Mouse (Mus musculus): ENCODE measurements at regions not wholly inside any gene's neighbourhood (a gene's known extent, or its start where the extent isn't known, plus 50 kb on each side); places are given as distances from the start of the nearest gene placed in this dataset.

GRCm38 (mm10) chr12:9855503-9856024 lies 285.6 kb downstream of the Osr1 start:
- no peak for TF ChIP-seq CTCF (IDR thresholded peaks at IDR 0.05)
- intact Hi-C loops (cut with DNase I) = loop anchor here (5.0 kb wide), 1 partner anchor 312 kb away; no protein-coding TSS in a partner anchor
- no peak for DNase-seq (ENCODE audit: extremely low spot score in 1 of 2, low spot score in 2 of 2)
- Histone ChIP-seq H3K4me3 (no peak overlapping the region), H3K27ac (no peak overlapping the region)

GRCm38 (mm10) chr12:9856128-9856621 lies 286.3 kb downstream of the Osr1 start:
- Histone ChIP-seq H3K4me3 (no peak overlapping the region), H3K27ac (no peak overlapping the region)
- intact Hi-C loops (cut with DNase I) = loop anchor here (5.0 kb wide), 1 partner anchor 311 kb away; no protein-coding TSS in a partner anchor
- TF ChIP-seq CTCF (IDR thresholded peaks at IDR 0.05) = no peak
- DNase-seq (ENCODE audit: extremely low spot score in 1 of 2, low spot score in 2 of 2) = no peak

- DNase-seq (ENCODE audit: extremely low spot score in 1 of 2, low spot score in 2 of 2) = peak; percentile 16 to 69
- Histone ChIP-seq H3K4me3 (no peak overlapping the region), H3K27ac (no peak overlapping the region)
- no peak for TF ChIP-seq CTCF (IDR thresholded peaks at IDR 0.05)
- intact Hi-C loops (cut with DNase I) = loop anchor here (1.0 to 5.0 kb wide), 2 partner anchors 15 to 309 kb away; no protein-coding TSS in a partner anchor
Measured at GRCm38 (mm10) chr12:9857990-9858389, 288.1 kb downstream of the Osr1 start.

GRCm38 (mm10) chr12:9862301-9862700 lies 292.4 kb downstream of the Osr1 start:
- intact Hi-C loops (cut with DNase I) = no loop called here

GRCm38 (mm10) chr12:9872236-9872635 lies 302.3 kb downstream of the Osr1 start:
- DNase-seq (ENCODE audit: extremely low spot score in 1 of 2, low spot score in 2 of 2) = no peak
- H3K4me3 ChIP-seq = no peak overlapping the region
- TF ChIP-seq CTCF (IDR thresholded peaks at IDR 0.05) = no peak
- intact Hi-C loops (cut with DNase I) = no loop called here
- H3K27ac ChIP-seq = no peak overlapping the region

More at GRCm38 (mm10) chr12:9862301-9862700, 292.4 kb downstream of the Osr1 start:
- TF ChIP-seq CTCF (IDR thresholded peaks at IDR 0.05) = no peak
- H3K27ac ChIP-seq = no peak overlapping the region
- H3K4me3 ChIP-seq = no peak overlapping the region
- no peak for DNase-seq (ENCODE audit: extremely low spot score in 1 of 2, low spot score in 2 of 2)

GRCm38 (mm10) chr12:9873214-9873613 lies 303.3 kb downstream of the Osr1 start:
- intact Hi-C loops (cut with DNase I) = loop anchor here (1.0 kb wide), 1 partner anchor 15 kb away; no protein-coding TSS in a partner anchor
- H3K4me3 ChIP-seq = no peak overlapping the region
- H3K27ac ChIP-seq = no peak overlapping the region
- no peak for DNase-seq (ENCODE audit: extremely low spot score in 1 of 2, low spot score in 2 of 2)
- no peak for TF ChIP-seq CTCF (IDR thresholded peaks at IDR 0.05)

GRCm38 (mm10) chr12:9874823-9875222 lies 304.9 kb downstream of the Osr1 start:
- intact Hi-C loops (cut with DNase I) = no loop called here
- TF ChIP-seq CTCF (IDR thresholded peaks at IDR 0.05) = no peak

GRCm38 (mm10) chr12:9881953-9882623 lies 312.2 kb downstream of the Osr1 start:
- Histone ChIP-seq H3K27ac (no peak overlapping the region), H3K4me3 (no peak overlapping the region)
- DNase-seq (ENCODE audit: extremely low spot score in 1 of 2, low spot score in 2 of 2) = no peak
- no peak for TF ChIP-seq CTCF (IDR thresholded peaks at IDR 0.05)
- intact Hi-C loops (cut with DNase I) = no loop called here

More at GRCm38 (mm10) chr12:9874823-9875222, 304.9 kb downstream of the Osr1 start:
- Histone ChIP-seq H3K27ac (no peak overlapping the region), H3K4me3 (no peak overlapping the region)
- no peak for DNase-seq (ENCODE audit: extremely low spot score in 1 of 2, low spot score in 2 of 2)

- Histone ChIP-seq H3K27ac (no peak overlapping the region), H3K4me3 (no peak overlapping the region)
- no peak for DNase-seq (ENCODE audit: extremely low spot score in 1 of 2, low spot score in 2 of 2)
- no peak for TF ChIP-seq CTCF (IDR thresholded peaks at IDR 0.05)
- intact Hi-C loops (cut with DNase I) = no loop called here
Measured at GRCm38 (mm10) chr12:9883037-9883730, 313.3 kb downstream of the Osr1 start.

- no peak overlapping the region for H3K4me3 ChIP-seq
- DNase-seq (ENCODE audit: extremely low spot score in 1 of 2, low spot score in 2 of 2) = no peak
- H3K27ac ChIP-seq = no peak overlapping the region
- TF ChIP-seq CTCF (IDR thresholded peaks at IDR 0.05) = no peak
- intact Hi-C loops (cut with DNase I) = no loop called here
Measured at GRCm38 (mm10) chr12:9894521-9894920, 324.6 kb downstream of the Osr1 start.

- no peak for TF ChIP-seq CTCF (IDR thresholded peaks at IDR 0.05)
- intact Hi-C loops (cut with DNase I) = no loop called here
Measured at GRCm38 (mm10) chr12:9897980-9898379, 328.1 kb downstream of the Osr1 start.

DNA sequence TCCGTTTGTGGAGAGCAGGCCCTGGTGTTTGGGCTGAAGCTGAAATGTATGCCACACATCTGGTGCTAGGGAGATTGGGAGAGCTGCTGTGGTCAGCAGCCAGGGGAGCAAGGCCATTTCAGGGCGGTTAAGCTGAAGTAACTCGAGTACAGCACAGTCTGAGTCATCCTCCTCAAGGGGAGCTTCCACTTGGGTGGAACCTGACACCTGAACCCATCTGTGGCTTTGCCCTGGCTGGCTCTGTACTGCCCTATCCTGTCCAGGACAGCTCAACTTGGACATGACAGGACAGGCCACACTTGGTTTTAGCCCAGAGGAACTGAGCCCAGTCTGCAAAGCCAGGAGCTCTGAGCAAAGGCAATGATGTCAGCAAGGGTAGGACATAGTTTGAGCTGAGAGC lies 328.5 kb downstream of the Osr1 start:
- intact Hi-C loops (cut with DNase I) = no loop called here
- Histone ChIP-seq H3K4me3 (no peak overlapping the region), H3K27ac (no peak overlapping the region)
- no peak for TF ChIP-seq CTCF (IDR thresholded peaks at IDR 0.05)
- DNase-seq (ENCODE audit: extremely low spot score in 1 of 2, low spot score in 2 of 2) = no peak

More at GRCm38 (mm10) chr12:9897980-9898379, 328.1 kb downstream of the Osr1 start:
- DNase-seq (ENCODE audit: extremely low spot score in 1 of 2, low spot score in 2 of 2) = no peak
- Histone ChIP-seq H3K27ac (no peak overlapping the region), H3K4me3 (no peak overlapping the region)
